Mouse (Mus musculus) embryonic facial prominence, embryonic 15.5 days (tissue): ENCODE measurements around the gene Cyp17a1. TPM values are rescaled to one million over a fixed set of nuclear protein-coding genes. Genes with fewer than 3 reads are reported as not detected.

Experiments used
- ATAC-seq: fragments of 200-750 bp; cut with Nextera tagmentation; 2 replicates; pipeline ENCODE4 v1.8.0; 2017; ENCODE audit warnings: low read depth, moderate TSS enrichment; ENCODE audit not compliant: insufficient number of reproducible peaks, low FRiP score, low TSS enrichment
- H3K27ac ChIP-seq: fragments of 300-500 bp; sonication (generic); replicated peaks from 2 replicates; pipeline ENCODE4 v1.5.1; 2015; ENCODE audit warnings: mild to moderate bottlenecking, inconsistent platforms
- H3K27me3 ChIP-seq: fragments of 300-500 bp; sonication (generic); 2 replicates; pipeline ENCODE4 v1.6.1; 2015; ENCODE audit warnings: inconsistent platforms
- H3K36me3 ChIP-seq: fragments of 300-500 bp; sonication (generic); 2 replicates; pipeline ENCODE4 v1.6.1; 2015; ENCODE audit warnings: mild to moderate bottlenecking, inconsistent platforms
- H3K4me1 ChIP-seq: fragments of 300-500 bp; sonication (generic); 2 replicates; pipeline ENCODE4 v1.6.1; 2015; ENCODE audit warnings: inconsistent platforms
- H3K4me2 ChIP-seq: fragments of 300-500 bp; sonication (generic); replicated peaks from 2 replicates; pipeline ENCODE4 v1.6.1; 2015; ENCODE audit warnings: mild to moderate bottlenecking, inconsistent platforms
- H3K4me3 ChIP-seq: fragments of 300-500 bp; sonication (generic); replicated peaks from 2 replicates; pipeline ENCODE4 v1.5.1; 2015; ENCODE audit warnings: mild to moderate bottlenecking, inconsistent platforms
- H3K9ac ChIP-seq: fragments of 300-500 bp; sonication (generic); 2 replicates; pipeline ENCODE4 v1.6.1; 2015; ENCODE audit warnings: inconsistent platforms
- H3K9me3 ChIP-seq: fragments of 300-500 bp; sonication (generic); replicated peaks from 2 replicates; pipeline ENCODE4 v1.6.1; 2016; ENCODE audit warnings: inconsistent platforms
- WGBS: fragments of 180-500 bp; shearing (Covaris S2); methylation state at CpG from one replicate; pipeline ENCODE4 v1.1.7; 2015; 5-methylcytosine and 5-hydroxymethylcytosine counted together
- polyA plus RNA-seq: library from polyadenylated mRNA; unstranded; fragments of >200 nt; fragmentation: Nextera tagmentation; extraction: Ambion mirVana; gene quantifications from 2 replicates; pipeline ENCODE4 v1.2.1, GENCODE M21; 2015

Cyp17a1 gene
- polyA plus RNA-seq, 1 experiment from 2014 or later = 1.1 TPM

GRCm38 (mm10) chr19:46623790-46624772, 48.9 kb downstream of the Cyp17a1 start:
- peak; percentile 66 for ATAC-seq
- Histone ChIP-seq H3K27ac (peak overlapping the region; percentile 79), H3K4me3 (peak overlapping the region; percentile 35), H3K27me3 (no peaks in the 10 kb centered on the region), H3K9ac (peak overlapping the region; percentile 13; the same call in 1 of the 2 replicates), H3K4me1 (peaks cover 67% of the 10 kb centered on the region), H3K36me3 (peaks cover 11% of the 10 kb centered on the region; the same call in 1 of the 2 replicates), H3K4me2 (peak overlapping the region; percentile 43), H3K9me3 (no peaks in the 10 kb centered on the region)
- 23% methylated on average over 19 of the region's 19 CpGs for WGBS

GRCm38 (mm10) chr19:46623194-46623667, 49.7 kb downstream of the Cyp17a1 start:
- peaks cover 7% of the 10 kb centered on the region; the same call in 1 of the 2 replicates for H3K36me3 ChIP-seq
- no peaks in the 10 kb centered on the region for H3K27me3 ChIP-seq
- H3K4me3 ChIP-seq = peak overlapping the region; percentile 35
- 7% methylated on average over 16 of the region's 16 CpGs for WGBS
- peak; percentile 58; the same call in 1 of the 2 replicates for ATAC-seq
- peak overlapping the region; percentile 43 for H3K4me2 ChIP-seq
- peak overlapping the region; percentile 79 for H3K27ac ChIP-seq
- peak overlapping the region; percentile 13; the same call in 1 of the 2 replicates for H3K9ac ChIP-seq
- peaks cover 72% of the 10 kb centered on the region for H3K4me1 ChIP-seq
- no peaks in the 10 kb centered on the region for H3K9me3 ChIP-seq

- ATAC-seq = no peak
- Histone ChIP-seq H3K27me3 (no peaks in the 10 kb centered on the region), H3K36me3 (peaks cover 6% of the 10 kb centered on the region; the same call in 1 of the 2 replicates), H3K4me3 (peak overlapping the region; percentile 35), H3K27ac (peak overlapping the region; percentile 79), H3K4me2 (peak overlapping the region; percentile 43), H3K9me3 (no peaks in the 10 kb centered on the region), H3K4me1 (peaks cover 76% of the 10 kb centered on the region), H3K9ac (0 out of 2 replicates have a peak overlapping the region, but pooled peaks have one; percentile 13)
- WGBS = 19% methylated on average over 12 of the region's 12 CpGs
Measured at GRCm38 (mm10) chr19:46622659-46623193, 50.2 kb downstream of the Cyp17a1 start.

GRCm38 (mm10) chr19:46621236-46622183, 51.5 kb downstream of the Cyp17a1 start:
- peaks cover 6% of the 10 kb centered on the region; the same call in 1 of the 2 replicates for H3K36me3 ChIP-seq
- peak overlapping the region; percentile 79 for H3K27ac ChIP-seq
- no peak overlapping the region for H3K9ac ChIP-seq
- peaks cover 87% of the 10 kb centered on the region for H3K4me1 ChIP-seq
- H3K27me3 ChIP-seq = no peaks in the 10 kb centered on the region
- H3K9me3 ChIP-seq = no peaks in the 10 kb centered on the region
- no peak overlapping the region for H3K4me3 ChIP-seq
- no peak overlapping the region for H3K4me2 ChIP-seq
- WGBS = 64% methylated on average over 19 of the region's 19 CpGs
- no peak for ATAC-seq

GRCm38 (mm10) chr19:46620016-46620808, 52.8 kb downstream of the Cyp17a1 start:
- Histone ChIP-seq H3K9ac (no peak overlapping the region), H3K4me2 (peak overlapping the region; percentile 3; the same call in 1 of the 2 replicates), H3K4me3 (no peak overlapping the region), H3K9me3 (no peaks in the 10 kb centered on the region), H3K27ac (peak overlapping the region; percentile 72), H3K4me1 (peaks cover 91% of the 10 kb centered on the region), H3K27me3 (no peaks in the 10 kb centered on the region), H3K36me3 (peaks cover 2% of the 10 kb centered on the region; the same call in 1 of the 2 replicates)
- 31% methylated on average over 14 of the region's 14 CpGs for WGBS
- ATAC-seq = no peak

- no peaks in the 10 kb centered on the region for H3K9me3 ChIP-seq
- peaks cover 84% of the 10 kb centered on the region for H3K4me1 ChIP-seq
- H3K36me3 ChIP-seq = no peaks in the 10 kb centered on the region
- ATAC-seq = no peak
- no peaks in the 10 kb centered on the region for H3K27me3 ChIP-seq
- H3K9ac ChIP-seq = no peak overlapping the region
- H3K4me3 ChIP-seq = no peak overlapping the region
- peak overlapping the region; percentile 72 for H3K27ac ChIP-seq
- no peak overlapping the region for H3K4me2 ChIP-seq
- 88% methylated on average over 6 of the region's 6 CpGs for WGBS
Measured at GRCm38 (mm10) chr19:46619518-46619917, 53.5 kb downstream of the Cyp17a1 start.

GRCm38 (mm10) chr19:46619001-46619400, 54.0 kb downstream of the Cyp17a1 start:
- no peaks in the 10 kb centered on the region for H3K9me3 ChIP-seq
- no peak overlapping the region for H3K9ac ChIP-seq
- no peak for ATAC-seq
- no peak overlapping the region for H3K4me2 ChIP-seq
- peaks cover under 1% of the 10 kb centered on the region; the same call in 1 of the 2 replicates for H3K36me3 ChIP-seq
- peak overlapping the region; percentile 61 for H3K27ac ChIP-seq
- H3K4me3 ChIP-seq = no peak overlapping the region
- WGBS = 47% methylated on average over 19 of the region's 19 CpGs
- H3K4me1 ChIP-seq = peaks cover 79% of the 10 kb centered on the region
- no peaks in the 10 kb centered on the region for H3K27me3 ChIP-seq

GRCm38 (mm10) chr19:46618322-46618721, 54.6 kb downstream of the Cyp17a1 start:
- Histone ChIP-seq H3K9ac (no peak overlapping the region), H3K27me3 (no peaks in the 10 kb centered on the region), H3K4me3 (no peak overlapping the region), H3K4me1 (peaks cover 72% of the 10 kb centered on the region), H3K27ac (no peak overlapping the region; the same call in 1 of the 2 replicates), H3K36me3 (peaks cover 7% of the 10 kb centered on the region; the same call in 1 of the 2 replicates), H3K9me3 (no peaks in the 10 kb centered on the region), H3K4me2 (no peak overlapping the region)
- no peak for ATAC-seq
- 60% methylated on average over 9 of the region's 9 CpGs for WGBS

- 85% methylated on average over 8 of the region's 8 CpGs for WGBS
- Histone ChIP-seq H3K27me3 (no peaks in the 10 kb centered on the region), H3K4me2 (no peak overlapping the region), H3K36me3 (peaks cover 7% of the 10 kb centered on the region; the same call in 1 of the 2 replicates), H3K4me3 (no peak overlapping the region), H3K9ac (no peak overlapping the region), H3K4me1 (peaks cover 62% of the 10 kb centered on the region), H3K9me3 (no peaks in the 10 kb centered on the region), H3K27ac (no peak overlapping the region)
- no peak for ATAC-seq
Measured at GRCm38 (mm10) chr19:46617361-46617760, 55.6 kb downstream of the Cyp17a1 start.
